Mouse (Mus musculus) C2C12 (cell line): ENCODE results near the gene Pbx4.

Source experiments
- CTCF ChIP-seq: IDR thresholded peaks from one replicate; pipeline ENCODE4 v1.5.1; 2011; ENCODE audit not compliant: control insufficient read depth, insufficient read depth, insufficient read length
- MYOD1 ChIP-seq: IDR thresholded peaks from one replicate; pipeline ENCODE4 v1.6.1; 2011; ENCODE audit warnings: low read depth; ENCODE audit not compliant: control insufficient read depth, insufficient read length
- MYOG ChIP-seq: IDR thresholded peaks from one replicate; pipeline ENCODE4 v1.6.1; 2011; ENCODE audit not compliant: control insufficient read depth, insufficient read length; ENCODE audit errors: extremely low read depth

GRCm38 (mm10) chr8:69864180-69864579, 31.9 kb downstream of the Pbx4 start:
- TF ChIP-seq CTCF (no peak), MYOD1 (no peak), MYOG (no peak)
